Mouse (Mus musculus) limb, embryonic 13.5 days (tissue): ENCODE measurements around the gene Mmachc. TPM values are rescaled to one million over a fixed set of nuclear protein-coding genes. Genes with fewer than 3 reads are reported as not detected.

Experiments
- ATAC-seq: fragments of 200-750 bp; cut with Nextera tagmentation; 2 replicates; pipeline ENCODE4 v1.8.0; 2017; ENCODE audit warnings: low read depth, moderate number of reproducible peaks, moderate TSS enrichment; ENCODE audit not compliant: low FRiP score
- H3K27ac ChIP-seq: fragments of 300-500 bp; sonication (generic); 2 replicates; pipeline ENCODE4 v1.5.1; 2015; ENCODE audit warnings: inconsistent platforms, mild to moderate bottlenecking, moderate library complexity
- H3K27me3 ChIP-seq: fragments of 300-500 bp; sonication (generic); 2 replicates; pipeline ENCODE4 v1.6.1; 2015; ENCODE audit warnings: mild to moderate bottlenecking, inconsistent platforms
- H3K36me3 ChIP-seq: fragments of 300-500 bp; sonication (generic); 2 replicates; pipeline ENCODE4 v1.6.1; 2015; ENCODE audit warnings: inconsistent platforms, mild to moderate bottlenecking, moderate library complexity
- H3K4me1 ChIP-seq: fragments of 300-500 bp; sonication (generic); 2 replicates; pipeline ENCODE4 v1.6.1; 2015; ENCODE audit warnings: inconsistent platforms
- H3K4me2 ChIP-seq: fragments of 300-500 bp; sonication (generic); replicated peaks from 2 replicates; pipeline ENCODE4 v1.6.1; 2015; ENCODE audit warnings: inconsistent platforms, mild to moderate bottlenecking, moderate library complexity
- H3K4me3 ChIP-seq: fragments of 300-500 bp; sonication (generic); 2 replicates; pipeline ENCODE4 v1.5.1; 2015; ENCODE audit warnings: moderate library complexity, mild to moderate bottlenecking, inconsistent platforms
- H3K9ac ChIP-seq: fragments of 300-500 bp; sonication (generic); 2 replicates; pipeline ENCODE4 v1.6.1; 2015; ENCODE audit warnings: mild to moderate bottlenecking, inconsistent platforms
- H3K9me3 ChIP-seq: fragments of 300-500 bp; sonication (generic); 2 replicates; pipeline ENCODE4 v1.6.1; 2016; ENCODE audit warnings: inconsistent platforms
- WGBS: fragments of 180-500 bp; shearing (Covaris S2); methylation state at CpG from one replicate; pipeline ENCODE4 v1.1.7; 2015; 5-methylcytosine and 5-hydroxymethylcytosine counted together
- polyA plus RNA-seq: library from polyadenylated mRNA; unstranded; fragments of >200 nt; fragmentation: Nextera tagmentation; extraction: Ambion mirVana; gene quantifications from 2 replicates; pipeline ENCODE4 v1.2.1, GENCODE M21; 2015

Gene Mmachc
- polyA plus RNA-seq, result 25.0 and 27.1 TPM in 2 replicates

- Histone ChIP-seq H3K27me3 (no peaks in the 10 kb centered on the region), H3K9ac (peak within 1 kb of the TSS; percentile 69), H3K36me3 (peaks cover 10% of the 10 kb centered on the region), H3K9me3 (no peaks in the 10 kb centered on the region), H3K4me1 (peaks cover 13% of the 10 kb centered on the region), H3K27ac (no peak within 1 kb of the TSS), H3K4me3 (peak within 1 kb of the TSS; percentile 63), H3K4me2 (peak within 1 kb of the TSS; percentile 89)
- peak; percentile 100 for ATAC-seq
- WGBS, result under 1% methylated on average over 29 of the region's 29 CpGs
These were observed at the start of gene Mmachc, which contains the start of gene Ccdc163 for GRCm38 (mm10) chr4:116708201-116708764. Gene Mmachc (minus strand): TSS chr4:116708406. Gene Ccdc163 (plus strand): TSS chr4:116708509.

- Histone ChIP-seq H3K27me3 (no peaks in the 10 kb centered on the region), H3K4me2 (no peak overlapping the region), H3K9me3 (no peaks in the 10 kb centered on the region), H3K27ac (no peak overlapping the region), H3K36me3 (no peaks in the 10 kb centered on the region; the same call in 1 of the 2 replicates), H3K4me1 (no peaks in the 10 kb centered on the region), H3K4me3 (no peak overlapping the region), H3K9ac (no peak overlapping the region)
- no peak for ATAC-seq
- WGBS, result 93% methylated on average over 2 of the region's 2 CpGs
These were observed 41.5 kb upstream of the Mmachc start for GRCm38 (mm10) chr4:116749750-116750149.

GRCm38 (mm10) chr4:116738972-116739751, 31.0 kb upstream of the Mmachc start:
- Histone ChIP-seq H3K4me2 (no peak overlapping the region), H3K36me3 (peaks cover 4% of the 10 kb centered on the region; the same call in 1 of the 2 replicates), H3K4me1 (no peaks in the 10 kb centered on the region), H3K9ac (no peak overlapping the region), H3K9me3 (no peaks in the 10 kb centered on the region), H3K4me3 (no peak overlapping the region), H3K27ac (no peak overlapping the region), H3K27me3 (no peaks in the 10 kb centered on the region)
- no peak for ATAC-seq
- WGBS, result 79% methylated on average over 9 of the region's 9 CpGs

GRCm38 (mm10) chr4:116734996-116735395, 26.8 kb upstream of the Mmachc start:
- no peak for ATAC-seq
- 70% methylated on average over 2 of the region's 2 CpGs for WGBS
- H3K27ac ChIP-seq, result no peak overlapping the region
- H3K4me3 ChIP-seq, result no peak overlapping the region
- no peaks in the 10 kb centered on the region for H3K4me1 ChIP-seq
- H3K9me3 ChIP-seq, result no peaks in the 10 kb centered on the region
- H3K9ac ChIP-seq, result no peak overlapping the region
- no peaks in the 10 kb centered on the region for H3K36me3 ChIP-seq
- no peaks in the 10 kb centered on the region for H3K27me3 ChIP-seq
- no peak overlapping the region for H3K4me2 ChIP-seq

- Histone ChIP-seq H3K4me3 (no peak overlapping the region), H3K36me3 (no peaks in the 10 kb centered on the region), H3K4me1 (no peaks in the 10 kb centered on the region), H3K9ac (no peak overlapping the region), H3K27me3 (no peaks in the 10 kb centered on the region), H3K27ac (no peak overlapping the region), H3K4me2 (no peak overlapping the region), H3K9me3 (no peaks in the 10 kb centered on the region)
- ATAC-seq, result no peak
- WGBS, result 80% methylated on average over 5 of the region's 5 CpGs
These were observed 24.1 kb upstream of the Mmachc start for GRCm38 (mm10) chr4:116732355-116732754.

GRCm38 (mm10) chr4:116731077-116731476, 22.9 kb upstream of the Mmachc start:
- WGBS, result 86% methylated on average over 9 of the region's 9 CpGs

GRCm38 (mm10) chr4:116729532-116729931, 21.3 kb upstream of the Mmachc start:
- H3K9me3 ChIP-seq, result no peaks in the 10 kb centered on the region
- H3K4me3 ChIP-seq, result no peak overlapping the region
- no peaks in the 10 kb centered on the region for H3K4me1 ChIP-seq
- H3K27me3 ChIP-seq, result no peaks in the 10 kb centered on the region
- no peak overlapping the region for H3K27ac ChIP-seq
- no peaks in the 10 kb centered on the region for H3K36me3 ChIP-seq
- no peak overlapping the region for H3K9ac ChIP-seq
- no peak overlapping the region for H3K4me2 ChIP-seq
- no peak for ATAC-seq
- 94% methylated on average over 3 of the region's 3 CpGs for WGBS

More at GRCm38 (mm10) chr4:116731077-116731476, 22.9 kb upstream of the Mmachc start:
- H3K9me3 ChIP-seq, result no peaks in the 10 kb centered on the region
- no peak overlapping the region for H3K9ac ChIP-seq
- no peak overlapping the region for H3K27ac ChIP-seq
- H3K4me1 ChIP-seq, result no peaks in the 10 kb centered on the region
- no peaks in the 10 kb centered on the region for H3K36me3 ChIP-seq
- H3K4me3 ChIP-seq, result no peak overlapping the region
- H3K27me3 ChIP-seq, result no peaks in the 10 kb centered on the region
- no peak overlapping the region for H3K4me2 ChIP-seq
- ATAC-seq, result no peak

- peaks cover 2% of the 10 kb centered on the region for H3K4me1 ChIP-seq
- no peak overlapping the region for H3K4me2 ChIP-seq
- H3K9ac ChIP-seq, result no peak overlapping the region
- 79% methylated on average over 3 of the region's 3 CpGs for WGBS
- no peak overlapping the region for H3K27ac ChIP-seq
- no peak for ATAC-seq
- no peaks in the 10 kb centered on the region for H3K27me3 ChIP-seq
- no peak overlapping the region for H3K4me3 ChIP-seq
- no peaks in the 10 kb centered on the region for H3K9me3 ChIP-seq
- no peaks in the 10 kb centered on the region for H3K36me3 ChIP-seq
These were observed 19.2 kb upstream of the Mmachc start for GRCm38 (mm10) chr4:116727401-116727800.

GRCm38 (mm10) chr4:116725444-116725843, 17.2 kb upstream of the Mmachc start:
- no peak for ATAC-seq
- no peak overlapping the region for H3K4me2 ChIP-seq
- H3K27me3 ChIP-seq, result no peaks in the 10 kb centered on the region
- no peaks in the 10 kb centered on the region for H3K36me3 ChIP-seq
- H3K4me1 ChIP-seq, result peaks cover 11% of the 10 kb centered on the region
- no peaks in the 10 kb centered on the region for H3K9me3 ChIP-seq
- WGBS, result 83% methylated on average over 5 of the region's 5 CpGs
- H3K4me3 ChIP-seq, result no peak overlapping the region
- H3K27ac ChIP-seq, result no peak overlapping the region
- H3K9ac ChIP-seq, result no peak overlapping the region

- H3K36me3 ChIP-seq, result no peaks in the 10 kb centered on the region
- no peak overlapping the region for H3K9ac ChIP-seq
- peak overlapping the region; percentile 63; the same call in 1 of the 2 replicates for H3K4me3 ChIP-seq
- no peaks in the 10 kb centered on the region for H3K27me3 ChIP-seq
- peaks cover 16% of the 10 kb centered on the region for H3K4me1 ChIP-seq
- WGBS, result 38% methylated on average over 7 of the region's 7 CpGs
- peak overlapping the region; percentile 81 for H3K4me2 ChIP-seq
- no peaks in the 10 kb centered on the region for H3K9me3 ChIP-seq
- no peak for ATAC-seq
- H3K27ac ChIP-seq, result no peak overlapping the region
These were observed 14.0 kb upstream of the Mmachc start for GRCm38 (mm10) chr4:116722230-116722629.

GRCm38 (mm10) chr4:116721098-116721628, 13.0 kb upstream of the Mmachc start:
- Histone ChIP-seq H3K9ac (peak overlapping the region; percentile 80), H3K27ac (peak overlapping the region; percentile 72), H3K9me3 (no peaks in the 10 kb centered on the region), H3K4me3 (peak overlapping the region; percentile 63), H3K4me1 (peaks cover 16% of the 10 kb centered on the region), H3K4me2 (peak overlapping the region; percentile 81), H3K27me3 (no peaks in the 10 kb centered on the region), H3K36me3 (no peaks in the 10 kb centered on the region)
- under 1% methylated on average over 26 of the region's 29 CpGs for WGBS
- no peak for ATAC-seq

- under 1% methylated on average over 34 of the region's 34 CpGs for WGBS
- H3K27me3 ChIP-seq, result no peaks in the 10 kb centered on the region
- peak within 1 kb of the TSS; percentile 72 for H3K27ac ChIP-seq
- H3K9ac ChIP-seq, result peak within 1 kb of the TSS; percentile 80
- ATAC-seq, result peak; percentile 95
- H3K4me3 ChIP-seq, result peak within 1 kb of the TSS; percentile 63
- peaks cover 16% of the 10 kb centered on the region for H3K4me1 ChIP-seq
- H3K9me3 ChIP-seq, result no peaks in the 10 kb centered on the region
- peak within 1 kb of the TSS; percentile 81 for H3K4me2 ChIP-seq
- peaks cover 5% of the 10 kb centered on the region; the same call in 1 of the 2 replicates for H3K36me3 ChIP-seq
These were observed 12.3 kb upstream of the Mmachc start, which contains the start of gene Tesk2 for GRCm38 (mm10) chr4:116720343-116721097. Gene Tesk2 (plus strand): TSS chr4:116720948.
